Mouse (Mus musculus) cortical plate, adult 2 months (tissue): Measurements from ENCODE around the gene Snrk.

Source experiments
- CTCF ChIP-seq: fragments of 200-500 bp; IDR thresholded peaks from 2 replicates; pipeline ENCODE4 v1.5.1; 2011; ENCODE audit warnings: mild to moderate bottlenecking, control low read depth, low read length; ENCODE audit not compliant: insufficient read depth; ENCODE audit errors: extremely low read depth
- POLR2A ChIP-seq: fragments of 200-500 bp; IDR thresholded peaks from 2 replicates; pipeline ENCODE4 v1.6.1; 2011; ENCODE audit warnings: mild to moderate bottlenecking, low read length, control low read depth; ENCODE audit not compliant: insufficient read depth; ENCODE audit errors: extremely low read depth

DNA sequence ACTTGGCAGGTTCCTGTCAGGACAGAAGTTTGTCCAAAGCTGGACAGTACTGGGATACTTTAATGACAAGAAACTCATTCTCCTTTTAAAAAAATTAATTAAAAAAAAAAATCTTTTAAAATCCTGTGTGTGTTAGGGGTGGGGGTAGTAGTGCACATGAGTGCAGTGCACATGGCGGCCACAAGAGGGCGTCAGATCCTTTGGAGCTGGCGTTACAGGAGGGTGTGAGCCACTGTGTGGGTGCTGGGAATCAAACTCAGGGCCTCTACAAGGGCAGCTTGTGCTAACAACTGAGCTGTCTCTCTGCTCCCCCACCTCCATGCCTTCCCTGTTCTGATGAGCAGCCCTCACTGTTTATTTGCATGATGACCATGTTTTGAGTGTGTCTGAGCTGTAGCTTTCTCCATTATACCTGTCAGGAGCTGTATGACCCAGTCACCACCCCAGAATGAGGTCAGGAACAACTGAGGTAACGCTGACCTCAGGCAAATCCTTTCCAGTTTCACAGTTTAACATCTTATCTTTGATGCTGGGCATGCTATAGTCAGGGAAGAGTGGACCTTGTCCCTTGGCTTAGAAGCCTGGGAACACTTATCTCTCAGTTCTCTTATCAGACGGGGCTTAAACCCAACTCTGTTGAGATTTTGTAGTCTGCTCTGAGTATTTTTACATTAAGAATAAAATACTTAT is 39.5 kb downstream of the Snrk start:
- TF ChIP-seq POLR2A (no peak), CTCF (0 out of 2 replicates have a peak, but pooled peaks have one; percentile 8)
